Mouse (Mus musculus) kidney, adult 11 months (tissue): ENCODE measurements around the gene Olfr773.
"Not testable (repeated sequence)": the region's sequence is repeated elsewhere in the genome, so short reads cannot be mapped to it uniquely, and the experiment has no call there.

Experiments used
- DNase-seq: peaks from one replicate; pipeline ENCODE4 v3.0.0; 2022

The Olfr773 gene

DNA sequence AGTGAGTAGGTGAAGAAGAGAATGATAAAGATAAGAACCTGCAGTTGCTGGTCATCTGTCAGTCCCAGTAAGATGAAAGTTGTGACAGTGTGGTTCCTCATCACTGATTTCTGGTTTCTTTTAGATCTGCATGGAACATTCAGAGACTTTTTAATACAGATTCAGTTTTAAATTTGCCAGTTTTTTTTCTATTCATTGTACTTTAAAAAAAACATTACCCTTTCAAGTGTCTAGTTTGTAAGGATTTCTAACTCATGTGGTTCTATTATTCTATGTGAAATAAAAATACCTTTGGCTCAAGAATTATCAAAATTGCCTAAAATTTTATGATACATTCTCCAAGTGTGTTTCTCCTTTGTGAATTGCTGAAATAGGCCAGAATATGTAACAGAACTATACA, at the start of gene Olfr773:
Gene Olfr773 (minus strand): TSS at position 101 of the 400 bp plus-strand sequence.
- DNase-seq, result not testable (repeated sequence)

DNA sequence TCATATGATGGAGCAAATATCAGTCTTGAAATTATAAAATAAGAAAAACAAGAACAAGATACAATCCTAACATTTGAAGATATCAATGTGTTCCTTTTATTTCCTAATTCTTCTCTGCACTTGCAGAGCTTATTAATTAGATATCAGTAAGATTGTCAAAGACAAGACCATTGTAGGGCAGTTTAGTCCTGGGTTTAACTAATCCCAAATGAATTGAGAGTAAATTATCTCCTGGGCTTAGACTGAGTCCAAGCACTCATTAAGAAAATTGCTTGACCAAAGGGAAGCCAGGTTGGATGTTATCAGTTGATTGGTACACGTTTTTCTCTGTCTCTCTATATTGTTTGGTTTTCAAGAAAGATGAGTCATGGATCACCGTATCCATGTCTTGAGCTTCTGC, 48.7 kb upstream of the Olfr773 start, which contains the start of gene Olfr774:
Gene Olfr774 (plus strand): TSS at position 301 of the 400 bp plus-strand sequence.
- no peak for DNase-seq

DNA sequence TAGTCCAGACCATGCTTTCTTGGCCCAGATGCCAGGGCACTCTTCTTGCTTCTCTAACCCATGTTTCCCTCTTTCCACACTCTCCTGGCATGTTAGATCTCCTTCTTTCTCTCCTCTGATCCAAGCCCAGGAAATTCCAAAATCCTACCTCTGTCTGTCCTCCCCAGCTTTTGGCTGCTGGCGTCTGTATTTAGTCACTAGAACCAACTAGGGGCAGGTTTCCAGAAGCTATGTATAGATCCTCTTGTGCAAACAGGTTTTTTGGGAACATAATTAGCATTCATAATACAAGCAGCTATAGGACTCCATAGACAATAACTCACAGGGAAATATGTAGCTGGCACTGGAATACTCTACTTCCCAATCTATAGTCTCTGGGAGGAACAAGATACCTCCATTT, 43.5 kb upstream of the Olfr773 start:
- DNase-seq, result no peak

DNA sequence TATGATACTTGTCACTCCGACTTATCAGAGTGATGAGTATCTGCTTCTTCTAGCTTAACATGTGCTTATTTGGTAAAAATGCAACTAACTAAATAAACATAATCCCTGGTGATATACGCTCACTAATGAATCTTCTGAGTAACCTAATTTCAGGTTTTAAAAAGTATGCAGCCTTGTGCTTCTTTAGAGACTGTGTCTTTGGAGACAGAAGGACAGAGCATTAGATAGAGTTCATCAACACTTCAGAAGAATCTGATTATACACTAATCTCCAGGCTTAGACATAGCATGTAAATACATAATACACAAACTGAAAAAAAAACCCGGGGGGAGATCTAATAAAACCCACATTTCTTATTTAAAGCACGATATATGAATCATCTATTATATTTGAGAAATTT, 9.4 kb downstream of the Olfr773 start, which contains the start of gene Olfr772:
Gene Olfr772 (minus strand): TSS at position 101 of the 400 bp plus-strand sequence.
- not testable (repeated sequence) for DNase-seq

DNA sequence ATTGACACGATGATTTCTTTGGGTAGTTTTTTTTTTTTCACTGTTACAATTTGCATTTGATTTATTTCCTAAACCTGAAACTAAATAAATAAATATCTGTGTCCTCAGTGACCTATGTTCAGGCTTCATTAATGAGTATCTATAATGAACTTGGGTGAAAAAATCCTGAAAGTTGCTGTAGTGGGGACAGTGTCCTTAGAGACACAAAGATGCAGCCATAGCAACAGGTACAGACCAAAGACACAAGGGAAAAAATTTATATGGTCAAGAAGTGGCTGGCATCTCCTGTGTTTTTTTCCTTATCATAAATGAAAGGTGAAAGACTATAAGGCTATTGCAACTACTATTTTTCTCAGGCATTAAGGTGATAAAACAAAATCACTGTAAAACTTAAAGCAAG, 22.6 kb downstream of the Olfr773 start, which contains the start of gene Olfr771:
Gene Olfr771 (minus strand): TSS at position 101 of the 400 bp plus-strand sequence.
- DNase-seq, result no peak

DNA sequence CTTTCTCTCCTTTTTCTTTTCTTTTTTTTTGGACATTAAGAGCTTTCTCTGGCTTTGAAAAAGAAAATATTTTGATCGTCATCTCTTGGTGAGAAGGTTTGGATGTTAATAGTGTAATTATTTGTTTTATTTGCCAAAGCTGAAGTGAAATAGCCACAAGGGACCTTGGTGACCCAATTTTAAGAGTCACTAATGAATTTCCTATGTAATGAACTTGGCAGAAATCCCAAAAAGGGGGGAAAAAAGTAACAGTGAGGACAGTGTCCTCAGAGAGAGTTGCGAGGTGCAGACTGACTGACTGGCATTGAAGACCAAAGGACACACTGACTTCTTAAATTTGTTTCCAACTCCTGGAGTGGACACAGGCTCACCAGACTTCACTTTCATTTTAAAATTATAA, 48.3 kb downstream of the Olfr773 start, which contains the start of gene Olfr770:
Gene Olfr770 (minus strand): TSS at position 101 of the 400 bp plus-strand sequence.
- DNase-seq, result no peak
